Mouse (Mus musculus) intestine, embryonic 16.5 days (tissue): ENCODE results near the gene Pus7l. TPM values are rescaled to one million over a fixed set of nuclear protein-coding genes. Genes with fewer than 3 reads are reported as not detected.

Source experiments
- ATAC-seq: fragments of 200-750 bp; cut with Nextera tagmentation; 2 replicates; pipeline ENCODE4 v1.8.0; 2017; ENCODE audit warnings: moderate TSS enrichment, moderate library complexity
- H3K27ac ChIP-seq: fragments of 300-500 bp; sonication (generic); 2 replicates; pipeline ENCODE4 v1.5.1; 2014; ENCODE audit warnings: mild to moderate bottlenecking, low read length
- H3K27me3 ChIP-seq: fragments of 300-500 bp; sonication (generic); replicated peaks from 2 replicates; pipeline ENCODE4 v1.6.1; 2014; ENCODE audit warnings: low read length, control low read depth, mixed read lengths; ENCODE audit not compliant: control insufficient read depth, insufficient read depth
- H3K36me3 ChIP-seq: fragments of 300-500 bp; sonication (generic); 2 replicates; pipeline ENCODE4 v1.6.1; 2014; ENCODE audit warnings: low read length, control low read depth; ENCODE audit not compliant: control insufficient read depth, insufficient read depth
- H3K4me1 ChIP-seq: fragments of 300-500 bp; sonication (generic); 2 replicates; pipeline ENCODE4 v1.6.1; 2014; ENCODE audit warnings: low read length, control low read depth, mixed read lengths; ENCODE audit not compliant: control insufficient read depth, insufficient read depth
- H3K4me2 ChIP-seq: fragments of 300-500 bp; sonication (generic); 2 replicates; pipeline ENCODE4 v1.6.1; 2014; ENCODE audit warnings: low read depth, low read length, control low read depth
- H3K4me3 ChIP-seq: fragments of 300-500 bp; sonication (generic); 2 replicates; pipeline ENCODE4 v1.5.1; 2014; ENCODE audit warnings: mild to moderate bottlenecking, low read length
- H3K9ac ChIP-seq: fragments of 300-500 bp; sonication (generic); 2 replicates; pipeline ENCODE4 v1.6.1; 2014; ENCODE audit warnings: low read depth, low read length
- H3K9me3 ChIP-seq: fragments of 300-500 bp; sonication (generic); 2 replicates; pipeline ENCODE4 v1.6.1; 2016; ENCODE audit warnings: low read length, control low read depth; ENCODE audit not compliant: control insufficient read depth
- WGBS: fragments of 180-500 bp; shearing (Covaris S2); extraction: QIAGEN DNeasy Blood & Tissue Kit; methylation state at CpG from one replicate; pipeline ENCODE4 v1.1.7; 2014; 5-methylcytosine and 5-hydroxymethylcytosine counted together
- polyA plus RNA-seq: library from polyadenylated mRNA; unstranded; fragments of >200 nt; fragmentation: Nextera tagmentation; extraction: Ambion mirVana; gene quantifications from 2 replicates; pipeline ENCODE4 v1.2.1, GENCODE M21; 2015

Gene Pus7l
- polyA plus RNA-seq, 1 experiment from 2014 or later: 7.7 TPM

DNA sequence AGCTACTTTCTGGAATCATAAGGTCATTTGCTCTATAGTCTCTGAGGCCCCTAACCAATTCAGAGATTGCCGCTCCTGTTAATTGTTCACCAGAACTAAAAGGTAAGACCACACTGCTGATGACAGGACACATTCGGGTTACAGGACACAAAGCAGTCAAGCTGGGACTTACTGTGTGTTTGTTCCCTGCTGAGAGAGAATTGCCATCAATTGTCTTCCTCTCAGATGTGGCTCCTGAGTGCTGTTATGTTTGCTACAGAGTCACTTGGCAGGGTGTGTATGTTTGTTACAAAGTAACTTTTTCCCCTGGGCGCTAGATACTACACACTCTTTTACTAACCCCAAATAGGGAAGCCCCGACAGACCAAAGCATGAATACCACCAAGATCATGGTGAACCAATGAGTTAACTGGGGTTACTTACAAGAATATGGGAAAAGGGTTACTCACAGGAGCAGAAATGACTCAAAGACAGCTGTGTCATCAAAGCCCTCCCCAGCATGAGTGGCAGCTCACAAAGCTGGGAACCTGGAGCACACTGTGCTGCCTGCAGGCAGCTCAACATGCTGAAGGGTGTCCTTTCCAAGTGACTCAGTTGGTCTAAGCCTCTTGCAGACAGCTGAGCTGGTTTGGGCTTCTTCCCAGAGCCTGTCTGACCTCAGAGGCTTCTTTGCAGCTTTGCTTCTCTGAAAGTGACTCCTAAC, 31.4 kb upstream of the Pus7l start:
- no peak overlapping the region for H3K27ac ChIP-seq
- peaks cover 3% of the 10 kb centered on the region; the same call in 1 of the 2 replicates for H3K4me1 ChIP-seq
- H3K9ac ChIP-seq: no peak overlapping the region
- WGBS: 68% methylated on average over 4 of the region's 4 CpGs
- H3K9me3 ChIP-seq: no peaks in the 10 kb centered on the region
- no peaks in the 10 kb centered on the region for H3K27me3 ChIP-seq
- H3K4me2 ChIP-seq: no peak overlapping the region
- ATAC-seq: no peak
- peaks cover 3% of the 10 kb centered on the region; the same call in 1 of the 2 replicates for H3K36me3 ChIP-seq
- H3K4me3 ChIP-seq: no peak overlapping the region

GRCm38 (mm10) chr15:94572746-94573145, 29.4 kb upstream of the Pus7l start:
- Histone ChIP-seq H3K36me3 (no peaks in the 10 kb centered on the region), H3K9me3 (no peaks in the 10 kb centered on the region), H3K4me1 (peaks cover 6% of the 10 kb centered on the region; the same call in 1 of the 2 replicates), H3K4me3 (no peak overlapping the region), H3K27ac (no peak overlapping the region), H3K4me2 (no peak overlapping the region), H3K27me3 (no peaks in the 10 kb centered on the region), H3K9ac (no peak overlapping the region)
- 73% methylated on average over 8 of the region's 8 CpGs for WGBS
- no peak for ATAC-seq

GRCm38 (mm10) chr15:94571501-94571900, 28.2 kb upstream of the Pus7l start:
- peaks cover 6% of the 10 kb centered on the region; the same call in 1 of the 2 replicates for H3K4me1 ChIP-seq
- no peak for ATAC-seq
- H3K27me3 ChIP-seq: no peaks in the 10 kb centered on the region
- no peaks in the 10 kb centered on the region for H3K9me3 ChIP-seq
- no peaks in the 10 kb centered on the region for H3K36me3 ChIP-seq
- H3K9ac ChIP-seq: no peak overlapping the region
- H3K4me2 ChIP-seq: no peak overlapping the region
- no peak overlapping the region for H3K27ac ChIP-seq
- H3K4me3 ChIP-seq: no peak overlapping the region
- 47% methylated on average over 4 of the region's 4 CpGs for WGBS

DNA sequence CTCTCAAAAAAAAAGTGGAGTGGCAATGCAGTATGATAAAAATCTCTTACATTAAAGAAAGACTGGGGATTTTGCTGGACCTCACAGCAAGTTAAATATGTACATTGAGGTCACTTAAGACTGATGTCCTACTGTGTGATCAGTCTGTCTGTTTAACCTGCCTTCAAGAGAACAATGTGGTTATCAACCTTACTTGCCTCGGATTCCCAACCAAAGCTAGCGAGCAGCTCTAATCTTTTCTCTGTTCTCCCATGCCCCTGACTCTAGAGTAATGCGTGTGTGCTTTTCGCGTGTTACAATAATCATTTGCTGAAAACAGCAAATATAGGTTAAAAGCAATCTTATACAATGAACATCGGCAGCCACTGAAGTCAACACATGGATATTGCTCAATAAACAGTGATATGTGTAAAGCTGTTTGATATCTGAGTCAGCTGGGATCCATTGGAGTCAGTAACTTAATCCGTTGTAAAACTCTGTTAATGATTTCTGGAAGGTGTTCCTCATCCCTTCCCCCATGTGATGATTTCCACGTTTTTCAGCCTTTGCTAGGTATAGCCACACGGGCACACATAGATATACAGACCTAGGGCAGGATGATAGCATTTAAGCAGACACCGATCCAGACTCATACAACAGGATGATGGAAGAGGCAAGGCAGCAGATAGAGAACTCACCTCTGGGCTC, 25.3 kb upstream of the Pus7l start:
- Histone ChIP-seq H3K4me1 (peaks cover 6% of the 10 kb centered on the region; the same call in 1 of the 2 replicates), H3K27ac (peak overlapping the region; percentile 76), H3K4me3 (no peak overlapping the region), H3K9ac (no peak overlapping the region), H3K9me3 (no peaks in the 10 kb centered on the region), H3K4me2 (no peak overlapping the region), H3K27me3 (no peaks in the 10 kb centered on the region), H3K36me3 (no peaks in the 10 kb centered on the region)
- ATAC-seq: peak; percentile 92
- WGBS: 61% methylated on average over 10 of the region's 10 CpGs

GRCm38 (mm10) chr15:94565854-94566253, 22.5 kb upstream of the Pus7l start:
- H3K9ac ChIP-seq: no peak overlapping the region
- H3K27me3 ChIP-seq: no peaks in the 10 kb centered on the region
- H3K4me3 ChIP-seq: no peak overlapping the region
- H3K9me3 ChIP-seq: no peaks in the 10 kb centered on the region
- 88% methylated on average over 9 of the region's 9 CpGs for WGBS
- ATAC-seq: no peak
- no peak overlapping the region for H3K27ac ChIP-seq
- no peak overlapping the region for H3K4me2 ChIP-seq
- H3K36me3 ChIP-seq: peaks cover 3% of the 10 kb centered on the region; the same call in 1 of the 2 replicates
- H3K4me1 ChIP-seq: peaks cover 6% of the 10 kb centered on the region; the same call in 1 of the 2 replicates

DNA sequence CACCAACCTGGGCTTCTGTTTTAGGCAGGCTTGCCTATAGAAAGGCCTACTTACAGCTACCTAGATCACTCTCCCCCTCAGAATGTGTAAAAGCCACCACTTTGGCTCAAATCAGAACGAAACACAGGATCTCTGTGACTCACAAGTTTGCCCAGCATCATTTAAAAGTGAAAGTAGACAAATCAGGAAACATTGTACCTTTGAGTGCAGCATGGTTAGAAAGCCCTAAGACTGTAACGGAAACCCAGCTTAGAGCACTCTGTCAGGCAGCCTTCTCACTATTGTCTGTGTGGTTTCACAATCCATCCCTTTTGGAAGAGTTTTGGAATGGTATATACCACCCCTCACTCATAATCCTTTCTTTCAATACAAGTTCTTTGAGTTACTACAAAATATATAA, 21.6 kb upstream of the Pus7l start:
- Histone ChIP-seq H3K27ac (no peak overlapping the region), H3K4me2 (no peak overlapping the region), H3K9ac (no peak overlapping the region), H3K36me3 (peaks cover 3% of the 10 kb centered on the region; the same call in 1 of the 2 replicates), H3K27me3 (no peaks in the 10 kb centered on the region), H3K4me1 (peaks cover 4% of the 10 kb centered on the region; the same call in 1 of the 2 replicates), H3K4me3 (no peak overlapping the region), H3K9me3 (no peaks in the 10 kb centered on the region)
- no peak for ATAC-seq
- WGBS: 86% methylated on average over 2 of the region's 2 CpGs

DNA sequence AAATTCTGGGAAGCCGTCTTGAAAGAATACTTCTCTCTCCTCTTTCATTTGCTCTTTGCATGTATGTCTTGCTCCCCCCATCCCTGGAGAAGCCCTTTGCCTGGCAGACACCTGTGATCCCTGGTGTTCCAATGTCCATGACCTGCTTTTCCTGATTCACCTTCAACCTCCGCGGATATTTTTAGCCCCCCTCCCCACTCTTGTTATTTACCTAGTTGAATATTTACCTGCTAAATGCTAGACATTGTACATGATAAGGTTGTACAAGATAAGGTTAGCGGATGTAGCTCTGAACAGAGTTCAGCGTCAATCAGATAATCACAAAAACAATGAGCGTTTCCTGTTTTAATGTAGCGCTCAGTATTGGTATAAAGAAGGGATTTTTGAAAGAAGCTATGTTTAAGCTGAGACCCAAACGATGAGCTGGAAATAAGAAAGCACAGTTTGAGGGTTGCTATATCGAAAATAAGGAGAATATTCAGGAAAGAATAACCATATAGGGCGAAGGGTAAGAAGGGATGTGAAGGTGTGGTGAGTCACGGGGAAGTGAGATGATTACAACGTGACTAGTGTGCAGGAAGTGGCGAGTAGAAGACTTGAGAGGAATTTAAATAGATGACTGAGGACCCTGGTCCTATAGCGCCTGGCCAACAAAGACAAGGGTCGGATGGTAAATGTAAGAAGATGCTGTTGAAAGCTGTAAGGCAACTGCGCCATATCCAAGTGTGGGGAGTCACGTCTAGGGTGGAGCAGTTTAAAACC, 15.7 kb upstream of the Pus7l start:
- H3K27ac ChIP-seq: peak overlapping the region; percentile 42
- ATAC-seq: peak; percentile 87
- WGBS: 62% methylated on average over 17 of the region's 17 CpGs
- H3K9me3 ChIP-seq: no peaks in the 10 kb centered on the region
- no peak overlapping the region for H3K9ac ChIP-seq
- no peaks in the 10 kb centered on the region for H3K27me3 ChIP-seq
- no peak overlapping the region for H3K4me2 ChIP-seq
- H3K4me1 ChIP-seq: no peaks in the 10 kb centered on the region
- H3K36me3 ChIP-seq: peaks cover 3% of the 10 kb centered on the region; the same call in 1 of the 2 replicates
- H3K4me3 ChIP-seq: no peak overlapping the region

GRCm38 (mm10) chr15:94557442-94557841, 14.1 kb upstream of the Pus7l start:
- H3K9me3 ChIP-seq: no peaks in the 10 kb centered on the region
- no peak overlapping the region for H3K9ac ChIP-seq
- ATAC-seq: peak; percentile 54; the same call in 1 of the 2 replicates
- no peaks in the 10 kb centered on the region for H3K4me1 ChIP-seq
- H3K4me3 ChIP-seq: no peak overlapping the region
- H3K27me3 ChIP-seq: no peaks in the 10 kb centered on the region
- H3K36me3 ChIP-seq: 0 out of 2 replicates have a peak, but pooled peaks cover 3% of the 10 kb centered on the region
- H3K27ac ChIP-seq: no peak overlapping the region
- H3K4me2 ChIP-seq: no peak overlapping the region
- WGBS: 17% methylated on average over 7 of the region's 7 CpGs

- no peak overlapping the region for H3K4me3 ChIP-seq
- 0 out of 2 replicates have a peak, but pooled peaks cover 3% of the 10 kb centered on the region for H3K36me3 ChIP-seq
- no peaks in the 10 kb centered on the region for H3K27me3 ChIP-seq
- no peak overlapping the region for H3K9ac ChIP-seq
- no peaks in the 10 kb centered on the region for H3K9me3 ChIP-seq
- no peak for ATAC-seq
- H3K4me2 ChIP-seq: no peak overlapping the region
- H3K27ac ChIP-seq: no peak overlapping the region
- H3K4me1 ChIP-seq: no peaks in the 10 kb centered on the region
- WGBS: 91% methylated on average over 9 of the region's 9 CpGs
These were observed 10.2 kb upstream of the Pus7l start for GRCm38 (mm10) chr15:94553536-94553935.
